Mouse (Mus musculus) forebrain, embryonic 12.5 days (tissue): ENCODE data around the gene Tmem274. TPM values are rescaled to one million over a fixed set of nuclear protein-coding genes. Genes with fewer than 3 reads are reported as not detected.

Source experiments
- ATAC-seq: fragments of 200-750 bp; cut with Nextera tagmentation; 2 replicates; pipeline ENCODE4 v1.8.0; 2017; ENCODE audit warnings: moderate TSS enrichment; ENCODE audit not compliant: low FRiP score
- H3K27ac ChIP-seq: fragments of 300-500 bp; sonication (generic); 2 replicates; pipeline ENCODE4 v1.5.1; 2016; ENCODE audit warnings: mild to moderate bottlenecking
- H3K27me3 ChIP-seq: fragments of 300-500 bp; sonication (generic); 2 replicates; pipeline ENCODE4 v1.6.1; 2016; ENCODE audit warnings: mild to moderate bottlenecking
- H3K36me3 ChIP-seq: fragments of 300-500 bp; sonication (generic); replicated peaks from 2 replicates; pipeline ENCODE4 v1.6.1; 2016; ENCODE audit warnings: mild to moderate bottlenecking
- H3K4me1 ChIP-seq: fragments of 300-500 bp; sonication (generic); 2 replicates; pipeline ENCODE4 v1.6.1; 2016
- H3K4me2 ChIP-seq: fragments of 300-500 bp; sonication (generic); 2 replicates; pipeline ENCODE4 v1.6.1; 2016; ENCODE audit warnings: mild to moderate bottlenecking, moderate library complexity
- H3K4me3 ChIP-seq: fragments of 300-500 bp; sonication (generic); replicated peaks from 2 replicates; pipeline ENCODE4 v1.5.1; 2016; ENCODE audit warnings: mild to moderate bottlenecking
- H3K9ac ChIP-seq: fragments of 300-500 bp; sonication (generic); 2 replicates; pipeline ENCODE4 v1.6.1; 2016; ENCODE audit warnings: mild to moderate bottlenecking
- H3K9me3 ChIP-seq: fragments of 300-500 bp; sonication (generic); 2 replicates; pipeline ENCODE4 v1.6.1; 2016
- WGBS: fragments of 180-500 bp; shearing (Covaris S2); methylation state at CpG from one replicate; pipeline ENCODE4 v1.1.7; 2016; 5-methylcytosine and 5-hydroxymethylcytosine counted together
- polyA plus RNA-seq: library from polyadenylated mRNA; unstranded; fragments of >200 nt; fragmentation: Nextera tagmentation; extraction: Ambion mirVana; gene quantifications from 2 replicates; pipeline ENCODE4 v1.2.1, GENCODE M21; 2016

Tmem274 gene
- polyA plus RNA-seq, 1 experiment from 2014 or later = 0.55 TPM

DNA sequence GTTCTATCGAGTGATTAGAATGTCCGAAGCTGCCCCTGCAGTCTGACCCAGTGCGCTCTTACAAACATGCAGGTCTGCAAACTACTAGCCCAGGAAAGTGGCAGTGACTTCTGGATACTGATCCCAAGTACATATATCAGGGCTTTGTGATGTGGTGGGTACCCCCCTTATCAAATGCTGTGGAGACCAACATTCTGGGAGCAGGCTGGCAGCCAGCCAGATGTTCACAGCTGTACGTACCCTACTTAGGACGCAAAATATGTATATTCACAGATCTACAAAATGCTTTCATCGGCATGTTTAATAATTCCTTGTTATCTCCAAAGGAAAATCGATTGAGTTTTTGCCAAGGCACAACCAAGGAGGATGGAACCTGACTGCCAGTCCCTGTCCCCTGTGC, 34.9 kb downstream of the Tmem274 start:
- Histone ChIP-seq H3K4me3 (no peak overlapping the region), H3K27me3 (no peaks in the 10 kb centered on the region), H3K36me3 (no peaks in the 10 kb centered on the region), H3K4me2 (no peak overlapping the region), H3K9ac (no peak overlapping the region), H3K4me1 (peaks cover 9% of the 10 kb centered on the region; the same call in 1 of the 2 replicates), H3K9me3 (no peaks in the 10 kb centered on the region), H3K27ac (peak overlapping the region; percentile 56)
- ATAC-seq = no peak
- 81% methylated on average over 7 of the region's 7 CpGs for WGBS

DNA sequence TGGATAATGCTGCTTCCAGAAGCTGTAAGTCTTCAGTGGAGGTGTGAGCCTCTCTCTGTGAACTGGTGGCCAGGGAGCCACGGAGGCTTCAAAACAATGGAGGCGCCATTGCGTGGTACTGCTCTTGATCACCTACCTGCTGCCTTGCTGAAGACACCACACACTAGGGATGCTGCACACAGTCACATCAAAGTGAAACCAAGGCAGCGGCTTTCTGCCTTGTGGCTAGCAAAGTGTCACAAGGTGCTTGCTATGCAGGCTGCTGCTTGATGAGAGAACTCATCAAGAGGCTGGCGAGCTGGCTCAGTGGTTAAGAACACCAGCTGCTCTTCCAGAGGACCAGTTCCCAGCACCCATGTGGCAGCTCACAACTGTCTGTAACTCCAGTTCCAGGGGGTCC, 38.5 kb downstream of the Tmem274 start:
- no peaks in the 10 kb centered on the region for H3K9me3 ChIP-seq
- H3K4me1 ChIP-seq = peaks cover 20% of the 10 kb centered on the region
- H3K4me2 ChIP-seq = no peak overlapping the region
- 93% methylated on average over 5 of the region's 5 CpGs for WGBS
- H3K36me3 ChIP-seq = no peaks in the 10 kb centered on the region
- H3K4me3 ChIP-seq = no peak overlapping the region
- H3K9ac ChIP-seq = no peak overlapping the region
- no peak for ATAC-seq
- no peak overlapping the region for H3K27ac ChIP-seq
- H3K27me3 ChIP-seq = no peaks in the 10 kb centered on the region

DNA sequence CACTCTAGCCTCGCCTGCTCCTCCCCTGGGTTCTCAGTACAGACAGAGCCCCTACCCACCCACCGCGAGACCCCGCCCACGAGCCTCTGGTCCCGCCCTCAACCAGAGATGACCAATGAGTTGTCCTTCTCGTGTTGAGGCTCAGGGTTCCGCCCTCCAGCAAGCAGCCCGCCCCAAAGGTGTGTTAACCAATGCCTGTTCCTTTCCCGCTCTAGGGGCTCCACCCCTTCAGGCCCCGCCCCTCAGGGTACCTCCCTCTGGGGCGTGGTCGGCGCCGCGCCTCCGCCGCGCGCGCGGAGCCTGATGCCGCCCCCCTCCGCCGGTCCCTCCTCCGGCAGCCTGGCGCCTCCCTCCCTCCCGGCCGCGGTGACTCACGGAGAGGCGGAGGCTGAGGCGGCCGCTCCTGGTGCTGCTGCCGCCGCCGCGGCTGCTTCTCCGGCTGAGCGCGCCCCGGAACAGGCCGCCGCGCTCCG, 40.7 kb downstream of the Tmem274 start, which contains the start of gene Ctnnbip1:
Gene Ctnnbip1, plus strand, starts transcription at position 369 of the 473 bp plus-strand sequence.
- WGBS = under 1% methylated on average over 36 of the region's 46 CpGs

DNA sequence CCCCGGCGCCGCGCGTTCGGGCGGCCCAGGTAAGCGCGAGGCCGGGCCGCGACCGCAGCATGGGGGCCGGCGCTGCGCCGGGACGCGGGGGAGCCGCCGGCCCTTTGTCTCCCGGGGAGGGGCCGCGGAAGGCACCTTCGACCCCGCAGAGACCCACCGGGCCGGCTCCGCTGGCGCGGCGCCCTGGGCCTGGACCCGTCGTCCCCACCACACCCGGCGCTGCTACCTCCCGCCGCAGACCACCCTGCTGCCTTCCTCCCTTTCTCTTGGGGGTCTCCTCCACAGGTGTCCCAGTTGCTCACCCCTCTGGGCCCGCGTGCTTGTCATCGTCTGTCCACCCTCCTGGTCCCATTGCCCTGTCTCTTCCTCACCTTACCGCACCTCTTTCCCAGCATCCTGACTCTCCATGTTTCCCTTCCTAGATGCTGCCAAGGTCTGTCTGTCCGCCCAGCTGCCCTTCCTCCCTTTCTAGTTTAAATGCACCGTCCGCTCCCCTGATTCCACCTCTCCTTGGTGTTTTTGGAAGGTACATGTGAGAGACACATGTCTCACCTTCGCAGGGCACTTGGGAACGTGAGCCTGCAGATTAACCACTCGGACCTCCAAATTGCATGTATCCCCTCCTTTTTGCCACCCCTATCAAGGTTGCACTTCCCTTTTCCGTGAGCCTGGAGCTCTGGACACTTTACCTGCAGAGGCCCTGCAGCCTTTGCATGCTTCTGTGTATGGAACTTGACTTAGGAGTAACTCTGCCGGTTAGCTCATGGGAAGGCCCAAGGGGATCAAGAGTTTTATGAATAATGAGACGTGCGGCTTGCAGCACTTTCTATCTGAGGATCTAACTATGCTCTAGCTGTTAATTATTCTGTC, 41.4 kb downstream of the Tmem274 start:
- ATAC-seq = no peak; the same call in 1 of the 2 replicates
- H3K4me1 ChIP-seq = peaks cover 17% of the 10 kb centered on the region
- peak overlapping the region; percentile 88 for H3K4me3 ChIP-seq
- H3K4me2 ChIP-seq = peak overlapping the region; percentile 92
- no peaks in the 10 kb centered on the region for H3K27me3 ChIP-seq
- 2% methylated on average over 43 of the region's 52 CpGs for WGBS
- no peaks in the 10 kb centered on the region for H3K36me3 ChIP-seq
- peak overlapping the region; percentile 95 for H3K9ac ChIP-seq
- H3K27ac ChIP-seq = peak overlapping the region; percentile 59
- no peaks in the 10 kb centered on the region for H3K9me3 ChIP-seq

More for the DNA sequence above, 40.7 kb downstream of the Tmem274 start, which contains the start of gene Ctnnbip1:
- Histone ChIP-seq H3K4me1 (peaks cover 15% of the 10 kb centered on the region), H3K27me3 (no peaks in the 10 kb centered on the region), H3K4me3 (peak within 1 kb of the TSS; percentile 88), H3K36me3 (no peaks in the 10 kb centered on the region), H3K27ac (peak within 1 kb of the TSS; percentile 59), H3K9me3 (no peaks in the 10 kb centered on the region), H3K4me2 (peak within 1 kb of the TSS; percentile 92), H3K9ac (peak within 1 kb of the TSS; percentile 95)
- ATAC-seq = peak; percentile 99

DNA sequence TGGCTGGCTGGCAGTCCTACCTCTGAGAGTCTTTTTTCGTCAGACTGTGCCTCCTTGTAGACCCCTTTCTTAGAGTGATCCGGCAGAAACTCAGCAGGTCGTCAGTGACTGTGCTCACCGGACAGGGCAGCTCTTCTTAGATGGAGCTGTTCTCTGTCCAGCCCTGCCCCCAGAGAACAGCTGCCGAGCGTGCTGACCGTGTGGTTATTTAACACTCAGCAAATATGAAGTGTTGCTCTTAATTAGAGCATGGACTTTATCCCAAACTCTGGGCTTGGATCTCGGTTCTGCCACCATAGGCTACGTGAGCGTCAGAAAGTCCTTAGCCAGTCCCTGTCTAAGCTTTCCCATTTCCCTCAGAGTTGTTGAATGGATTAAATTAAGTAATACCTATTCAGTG, 44.1 kb downstream of the Tmem274 start:
- Histone ChIP-seq H3K27ac (no peak overlapping the region), H3K4me1 (peaks cover 26% of the 10 kb centered on the region), H3K4me3 (no peak overlapping the region), H3K36me3 (no peaks in the 10 kb centered on the region), H3K4me2 (no peak overlapping the region), H3K9me3 (no peaks in the 10 kb centered on the region), H3K9ac (no peak overlapping the region), H3K27me3 (no peaks in the 10 kb centered on the region)
- WGBS = 71% methylated on average over 10 of the region's 10 CpGs
- ATAC-seq = no peak

DNA sequence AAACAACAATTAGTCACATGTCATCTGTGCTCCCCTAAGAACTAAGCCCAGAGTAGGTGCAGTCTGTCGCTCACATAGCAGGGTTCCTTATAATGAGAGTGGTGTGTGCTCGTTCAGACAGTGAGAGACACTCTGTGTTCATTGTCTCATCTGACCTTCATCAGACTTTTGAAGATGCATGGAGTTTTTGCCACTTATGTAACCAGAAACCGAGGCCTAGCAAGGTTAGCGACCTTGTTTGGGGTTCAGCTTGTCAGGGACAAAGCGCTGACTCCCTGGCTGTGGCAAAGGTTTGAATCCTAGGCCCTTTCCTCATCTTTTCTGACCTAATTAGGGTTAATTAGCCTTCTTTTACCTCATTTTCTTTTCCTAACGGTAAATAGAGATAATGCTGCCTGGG, 46.8 kb downstream of the Tmem274 start:
- peaks cover 30% of the 10 kb centered on the region for H3K4me1 ChIP-seq
- H3K4me3 ChIP-seq = no peak overlapping the region
- H3K27me3 ChIP-seq = no peaks in the 10 kb centered on the region
- H3K9me3 ChIP-seq = no peaks in the 10 kb centered on the region
- 52% methylated on average over 6 of the region's 6 CpGs for WGBS
- H3K4me2 ChIP-seq = no peak overlapping the region
- no peak overlapping the region for H3K27ac ChIP-seq
- no peaks in the 10 kb centered on the region for H3K36me3 ChIP-seq
- ATAC-seq = no peak
- no peak overlapping the region for H3K9ac ChIP-seq

DNA sequence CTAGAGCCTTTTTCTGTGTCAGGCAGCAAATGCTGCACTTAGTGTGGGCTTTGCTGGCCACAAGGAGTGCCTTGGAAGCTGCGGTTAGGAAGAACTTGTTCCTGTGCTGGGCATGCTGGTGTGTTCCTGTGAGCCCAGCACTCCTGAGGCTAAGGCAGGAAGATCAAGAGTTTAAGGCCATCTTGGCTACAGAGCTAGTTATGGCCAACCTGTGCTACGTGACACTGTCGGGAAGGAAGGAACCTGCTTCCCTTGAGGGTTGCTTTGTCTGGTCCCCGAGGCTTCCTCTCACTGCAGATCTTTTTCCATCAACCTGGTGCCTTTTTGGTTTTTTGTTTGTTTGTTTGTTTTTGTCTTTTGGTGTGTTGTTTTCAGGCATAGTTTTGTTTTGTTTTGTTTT, 48.0 kb downstream of the Tmem274 start:
- ATAC-seq = no peak

DNA sequence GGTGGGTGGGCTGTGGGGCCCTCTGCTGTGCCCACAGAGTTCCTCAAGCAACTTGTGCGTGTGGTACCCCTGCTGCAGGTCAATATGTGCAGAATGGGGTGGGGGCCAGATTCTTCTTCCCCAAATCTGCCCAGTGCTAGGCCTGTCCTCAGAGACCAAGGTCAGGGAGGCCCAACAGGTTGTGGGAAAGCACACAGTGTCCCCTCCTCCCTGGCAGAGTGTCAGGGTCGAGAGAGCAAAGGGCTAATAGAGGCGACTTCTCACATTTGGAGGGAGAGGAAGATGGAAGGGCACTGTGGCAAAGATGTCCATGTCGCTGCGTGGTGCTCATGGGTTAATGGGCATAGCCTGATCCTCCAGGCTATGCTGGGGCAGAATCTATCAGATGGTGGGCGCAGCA, 48.6 kb downstream of the Tmem274 start:
- no peak overlapping the region for H3K27ac ChIP-seq
- no peak overlapping the region for H3K9ac ChIP-seq
- H3K27me3 ChIP-seq = no peaks in the 10 kb centered on the region
- 78% methylated on average over 6 of the region's 6 CpGs for WGBS
- H3K4me2 ChIP-seq = no peak overlapping the region
- H3K36me3 ChIP-seq = no peaks in the 10 kb centered on the region
- no peaks in the 10 kb centered on the region for H3K9me3 ChIP-seq
- no peak overlapping the region for H3K4me3 ChIP-seq
- ATAC-seq = no peak
- peaks cover 24% of the 10 kb centered on the region for H3K4me1 ChIP-seq

More for the DNA sequence above, 48.0 kb downstream of the Tmem274 start:
- no peak overlapping the region for H3K27ac ChIP-seq
- H3K27me3 ChIP-seq = no peaks in the 10 kb centered on the region
- no peak overlapping the region for H3K4me3 ChIP-seq
- WGBS = 87% methylated on average over 4 of the region's 4 CpGs
- peaks cover 24% of the 10 kb centered on the region for H3K4me1 ChIP-seq
- no peak overlapping the region for H3K4me2 ChIP-seq
- H3K9ac ChIP-seq = no peak overlapping the region
- no peaks in the 10 kb centered on the region for H3K36me3 ChIP-seq
- no peaks in the 10 kb centered on the region for H3K9me3 ChIP-seq

DNA sequence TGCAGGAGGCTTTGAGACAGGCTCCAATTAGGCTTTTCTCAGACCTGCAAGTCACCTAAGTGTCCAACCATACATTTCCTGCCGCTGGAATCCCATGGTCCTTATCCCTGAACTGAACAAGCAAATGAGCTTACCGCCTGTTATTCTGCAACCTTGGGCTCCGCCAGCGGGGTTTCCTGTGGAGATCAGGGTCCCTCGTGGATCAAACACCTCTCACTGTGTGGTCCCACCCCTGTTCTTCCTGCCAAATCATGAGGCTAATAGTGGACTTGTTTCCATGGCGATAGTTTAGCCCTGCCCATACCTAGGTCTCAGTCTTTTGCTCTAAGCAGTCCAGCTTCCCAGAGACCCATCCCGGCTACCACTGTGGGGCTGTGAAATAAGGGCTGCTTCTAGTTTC, 49.2 kb downstream of the Tmem274 start:
- peaks cover 20% of the 10 kb centered on the region for H3K4me1 ChIP-seq
- H3K4me3 ChIP-seq = no peak overlapping the region
- no peaks in the 10 kb centered on the region for H3K9me3 ChIP-seq
- H3K27ac ChIP-seq = 0 out of 2 replicates have a peak overlapping the region, but pooled peaks have one; percentile 33
- 30% methylated on average over 7 of the region's 7 CpGs for WGBS
- H3K9ac ChIP-seq = no peak overlapping the region
- H3K36me3 ChIP-seq = no peaks in the 10 kb centered on the region
- ATAC-seq = peak; percentile 58; the same call in 1 of the 2 replicates
- no peaks in the 10 kb centered on the region for H3K27me3 ChIP-seq
- H3K4me2 ChIP-seq = no peak overlapping the region

DNA sequence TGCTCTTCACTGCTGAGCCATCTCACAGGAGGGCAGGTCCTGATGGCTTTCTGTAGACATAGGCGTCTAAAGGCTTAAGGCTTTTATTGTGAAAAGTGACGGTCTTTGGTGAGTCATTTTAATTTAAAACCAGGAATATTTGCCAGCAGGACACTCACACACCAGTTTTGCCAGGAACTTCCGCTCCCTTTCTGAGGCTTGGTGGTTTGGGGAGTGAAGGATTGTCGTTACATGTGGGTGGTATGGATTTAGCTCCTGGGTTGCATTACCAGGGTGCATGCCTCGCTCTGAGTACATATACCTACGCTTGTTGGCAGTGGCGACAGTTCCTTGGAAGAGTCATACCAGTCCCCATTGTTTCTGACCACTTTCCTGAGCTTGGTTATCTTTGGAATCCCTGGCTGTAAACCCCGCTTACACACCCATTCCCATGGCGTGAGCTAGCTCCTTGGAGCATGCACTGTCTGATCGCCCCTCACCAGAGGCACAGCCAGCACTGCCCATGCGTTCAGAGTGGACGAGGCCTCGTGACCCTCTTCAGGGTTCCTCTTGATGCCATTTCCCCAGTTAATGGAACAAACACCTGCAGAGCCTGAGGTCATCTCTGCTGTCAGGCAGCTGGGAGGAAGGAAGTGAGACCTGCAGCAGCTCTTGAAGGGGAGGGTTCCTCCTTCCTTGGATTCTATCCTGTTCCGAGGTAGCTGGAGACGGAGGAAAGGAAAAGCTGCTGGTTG, 50.6 kb downstream of the Tmem274 start:
- Histone ChIP-seq H3K27me3 (no peaks in the 10 kb centered on the region), H3K27ac (no peak overlapping the region), H3K36me3 (peaks cover 5% of the 10 kb centered on the region; the same call in 1 of the 2 replicates), H3K4me1 (peaks cover 20% of the 10 kb centered on the region), H3K4me3 (no peak overlapping the region), H3K4me2 (no peak overlapping the region), H3K9ac (no peak overlapping the region), H3K9me3 (no peaks in the 10 kb centered on the region)
- ATAC-seq = no peak
- 83% methylated on average over 15 of the region's 15 CpGs for WGBS

DNA sequence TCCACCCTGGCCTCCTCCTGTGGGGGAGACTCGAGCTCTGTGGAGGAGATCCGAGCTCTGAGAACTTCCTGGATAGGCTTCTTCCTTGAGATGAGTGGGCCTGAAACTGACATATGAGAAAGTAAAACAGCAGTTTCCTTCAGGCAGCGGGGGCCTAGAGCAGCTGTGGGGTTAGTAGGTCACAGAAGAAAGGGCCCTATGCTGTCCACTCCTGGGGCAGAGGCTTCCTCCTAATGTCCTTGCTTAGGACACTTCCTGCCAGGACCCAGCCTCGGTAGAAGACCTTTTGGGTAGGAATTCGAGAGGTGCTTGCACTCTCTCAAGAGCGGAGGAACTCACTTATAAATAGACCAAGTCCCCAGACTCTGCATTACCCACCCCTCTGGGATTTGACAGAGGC, 52.5 kb downstream of the Tmem274 start:
- no peak for ATAC-seq
- no peaks in the 10 kb centered on the region for H3K27me3 ChIP-seq
- peaks cover 5% of the 10 kb centered on the region; the same call in 1 of the 2 replicates for H3K36me3 ChIP-seq
- H3K4me3 ChIP-seq = no peak overlapping the region
- WGBS = 90% methylated on average over 6 of the region's 6 CpGs
- no peak overlapping the region for H3K9ac ChIP-seq
- H3K4me1 ChIP-seq = peaks cover 17% of the 10 kb centered on the region
- H3K4me2 ChIP-seq = no peak overlapping the region
- H3K27ac ChIP-seq = no peak overlapping the region
- no peaks in the 10 kb centered on the region for H3K9me3 ChIP-seq
